Mouse (Mus musculus): Measurements from ENCODE around the gene 1700008O03Rik. TPM values are rescaled to one million over a fixed set of nuclear protein-coding genes. Genes with fewer than 3 reads are reported as not detected.
A peak's percentile ranks its signal among the peaks of the same experiment; 100 is the strongest.

1700008O03Rik gene
- polyA plus RNA-seq, 1 experiment, result not detected

GRCm38 (mm10) chr7:44359908-44360672, 25.5 kb downstream of the 1700008O03Rik start:
- TF ChIP-seq FLI1 (IDR thresholded peaks at IDR 0.05; ENCODE audit: low read length) (no peak), GATA1 (IDR thresholded peaks at IDR 0.05; ENCODE audit: borderline replicate concordance, low read length) (no peak)

GRCm38 (mm10) chr7:44358886-44359654, 26.6 kb downstream of the 1700008O03Rik start:
- no peak for TF ChIP-seq GATA1 (IDR thresholded peaks at IDR 0.05; ENCODE audit: borderline replicate concordance, low read length)
- TF ChIP-seq FLI1 (IDR thresholded peaks at IDR 0.05; ENCODE audit: low read length), result no peak
- no peaks in the 10 kb centered on the region for H3K36me3 ChIP-seq (replicated peaks; ENCODE audit: low read length)
- H3K4me3 ChIP-seq (replicated peaks), result peak overlapping the region; percentile 50
- H3K9me3 ChIP-seq, result peaks cover 7% of the 10 kb centered on the region
- H3K27me3 ChIP-seq (replicated peaks), result peaks cover 86% of the 10 kb centered on the region
- peaks cover 38% of the 10 kb centered on the region for H3K4me1 ChIP-seq

More at GRCm38 (mm10) chr7:44359908-44360672, 25.5 kb downstream of the 1700008O03Rik start:
- peaks cover 38% of the 10 kb centered on the region for H3K4me1 ChIP-seq
- H3K27me3 ChIP-seq (replicated peaks), result peaks cover 84% of the 10 kb centered on the region
- H3K4me3 ChIP-seq (replicated peaks), result peak overlapping the region; percentile 94
- peaks cover 7% of the 10 kb centered on the region for H3K9me3 ChIP-seq
- no peaks in the 10 kb centered on the region for H3K36me3 ChIP-seq (replicated peaks; ENCODE audit: low read length)

DNA sequence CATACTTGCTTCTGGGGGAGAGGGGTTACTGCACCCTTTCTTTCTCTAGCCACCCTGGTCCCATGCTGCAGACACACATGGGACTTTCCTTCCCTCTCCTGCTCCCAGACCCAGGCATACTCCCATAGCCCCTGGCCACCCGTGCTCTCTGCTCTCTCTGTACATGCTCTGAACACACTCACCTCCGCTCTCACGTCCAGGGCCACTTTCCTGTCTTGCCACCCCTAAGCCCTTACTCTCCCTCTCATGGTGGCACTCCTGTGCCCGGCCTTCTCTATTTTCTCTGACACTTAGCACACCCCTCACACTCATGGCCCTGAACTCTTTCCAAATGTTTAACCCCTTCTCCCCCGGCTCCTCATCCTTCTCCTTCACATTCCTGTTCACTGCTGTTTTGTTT, 27.6 kb downstream of the 1700008O03Rik start:
- no peak for TF ChIP-seq FLI1 (IDR thresholded peaks at IDR 0.05; ENCODE audit: low read length)
- no peak for TF ChIP-seq GATA1 (IDR thresholded peaks at IDR 0.05; ENCODE audit: borderline replicate concordance, low read length)
- Histone ChIP-seq H3K4me1 (peaks cover 44% of the 10 kb centered on the region), H3K36me3 (replicated peaks; ENCODE audit: low read length) (no peaks in the 10 kb centered on the region), H3K27me3 (replicated peaks) (peaks cover 90% of the 10 kb centered on the region), H3K4me3 (replicated peaks) (no peak overlapping the region), H3K9me3 (peaks cover 3% of the 10 kb centered on the region; the same call in 1 of the 2 replicates)

DNA sequence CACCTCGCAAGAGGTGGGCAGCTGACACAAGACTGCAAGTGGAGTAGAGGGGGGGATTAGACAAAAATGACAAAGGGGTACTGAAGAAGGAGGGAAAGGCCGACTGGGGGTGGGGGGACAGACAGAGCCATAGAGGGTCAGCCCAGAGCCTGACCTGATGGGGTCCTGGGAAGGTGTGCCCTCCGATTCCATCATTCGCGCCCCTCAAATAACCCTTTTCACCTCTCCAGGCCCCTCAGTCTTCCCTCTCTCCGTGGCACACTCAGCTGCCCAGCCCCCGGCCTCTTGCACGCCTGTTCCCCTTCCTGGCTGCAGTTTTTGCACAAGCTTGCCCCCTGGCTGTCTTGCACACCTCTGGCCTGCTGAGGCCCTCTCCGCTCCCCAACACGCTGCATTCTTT, 28.1 kb downstream of the 1700008O03Rik start:
- Histone ChIP-seq H3K36me3 (replicated peaks; ENCODE audit: low read length) (no peaks in the 10 kb centered on the region), H3K27me3 (replicated peaks) (peaks cover 90% of the 10 kb centered on the region), H3K9me3 (peaks cover 3% of the 10 kb centered on the region; the same call in 1 of the 2 replicates), H3K4me1 (peaks cover 44% of the 10 kb centered on the region), H3K4me3 (replicated peaks) (no peak overlapping the region)
- TF ChIP-seq GATA1 (IDR thresholded peaks at IDR 0.05; ENCODE audit: borderline replicate concordance, low read length) (no peak), FLI1 (IDR thresholded peaks at IDR 0.05; ENCODE audit: low read length) (no peak)

- Histone ChIP-seq H3K9me3 (peaks cover 3% of the 10 kb centered on the region; the same call in 1 of the 2 replicates), H3K4me3 (replicated peaks) (no peak overlapping the region), H3K27me3 (replicated peaks) (peaks cover 90% of the 10 kb centered on the region), H3K36me3 (replicated peaks; ENCODE audit: low read length) (no peaks in the 10 kb centered on the region), H3K4me1 (peaks cover 50% of the 10 kb centered on the region)
- TF ChIP-seq GATA1 (IDR thresholded peaks at IDR 0.05; ENCODE audit: borderline replicate concordance, low read length) (no peak), FLI1 (IDR thresholded peaks at IDR 0.05; ENCODE audit: low read length) (no peak)
Observed at GRCm38 (mm10) chr7:44356590-44357481, 28.8 kb downstream of the 1700008O03Rik start.

DNA sequence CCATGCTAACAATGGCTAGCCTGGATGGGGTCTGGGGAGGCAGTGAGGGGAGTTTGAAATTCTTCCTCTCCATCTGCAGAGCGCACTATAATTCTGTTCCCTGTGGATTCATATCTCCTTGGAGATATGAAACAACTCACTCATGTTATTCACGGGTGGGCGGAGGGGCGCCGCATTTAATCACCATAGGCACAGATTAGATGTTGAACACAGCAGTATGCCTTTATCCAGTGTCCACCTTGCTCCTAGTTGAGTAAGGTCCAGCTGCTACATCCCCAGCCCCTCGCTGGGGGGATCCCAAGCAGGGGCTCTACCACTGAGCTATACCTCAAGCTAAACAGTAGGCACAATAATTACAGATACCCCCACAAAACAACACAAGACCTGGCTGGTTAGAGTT, 30.2 kb downstream of the 1700008O03Rik start:
- H3K4me1 ChIP-seq, result peaks cover 58% of the 10 kb centered on the region
- H3K27me3 ChIP-seq (replicated peaks), result peaks cover 94% of the 10 kb centered on the region
- no peaks in the 10 kb centered on the region for H3K9me3 ChIP-seq
- no peak overlapping the region for H3K4me3 ChIP-seq (replicated peaks)
- TF ChIP-seq FLI1 (IDR thresholded peaks at IDR 0.05; ENCODE audit: low read length), result no peak
- no peak for TF ChIP-seq GATA1 (IDR thresholded peaks at IDR 0.05; ENCODE audit: borderline replicate concordance, low read length)
- H3K36me3 ChIP-seq (replicated peaks; ENCODE audit: low read length), result no peaks in the 10 kb centered on the region

DNA sequence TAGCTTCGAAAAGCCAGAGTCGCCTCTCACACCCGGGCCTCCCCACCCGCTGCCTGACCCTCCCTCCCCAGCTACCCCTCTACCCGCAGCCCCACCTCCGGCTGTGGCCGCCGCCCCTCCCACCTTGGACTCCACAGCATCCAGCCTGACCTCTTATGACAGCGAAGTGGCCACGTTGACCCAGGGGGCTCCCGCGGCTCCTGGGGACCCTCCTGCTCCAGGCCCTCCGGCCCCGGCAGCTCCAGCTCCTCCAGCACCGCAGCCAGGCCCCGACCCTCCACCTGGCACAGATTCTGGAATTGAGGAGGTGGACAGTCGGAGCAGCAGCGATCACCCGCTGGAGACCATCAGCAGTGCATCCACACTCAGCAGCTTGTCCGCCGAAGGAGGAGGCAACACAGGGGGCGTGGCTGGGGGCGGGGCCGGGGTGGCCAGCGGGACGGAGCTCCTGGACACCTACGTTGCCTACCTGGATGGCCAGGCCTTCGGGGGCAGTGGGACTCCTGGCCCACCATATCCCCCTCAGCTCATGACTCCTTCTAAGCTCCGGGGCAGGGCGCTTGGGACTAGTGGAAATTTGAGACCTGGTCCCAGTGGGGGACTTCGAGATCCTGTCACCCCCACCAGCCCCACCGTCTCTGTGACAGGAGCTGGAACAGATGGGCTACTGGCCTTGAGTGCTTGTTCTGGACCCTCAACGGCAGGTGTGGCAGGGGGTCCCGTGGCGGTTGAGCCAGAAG, 31.8 kb downstream of the 1700008O03Rik start:
- no peak overlapping the region for H3K4me3 ChIP-seq (replicated peaks)
- no peaks in the 10 kb centered on the region for H3K9me3 ChIP-seq
- peaks cover 97% of the 10 kb centered on the region for H3K27me3 ChIP-seq (replicated peaks)
- no peak for TF ChIP-seq FLI1 (IDR thresholded peaks at IDR 0.05; ENCODE audit: low read length)
- no peak for TF ChIP-seq GATA1 (IDR thresholded peaks at IDR 0.05; ENCODE audit: borderline replicate concordance, low read length)
- H3K36me3 ChIP-seq (replicated peaks; ENCODE audit: low read length), result no peaks in the 10 kb centered on the region
- H3K4me1 ChIP-seq, result peaks cover 51% of the 10 kb centered on the region

DNA sequence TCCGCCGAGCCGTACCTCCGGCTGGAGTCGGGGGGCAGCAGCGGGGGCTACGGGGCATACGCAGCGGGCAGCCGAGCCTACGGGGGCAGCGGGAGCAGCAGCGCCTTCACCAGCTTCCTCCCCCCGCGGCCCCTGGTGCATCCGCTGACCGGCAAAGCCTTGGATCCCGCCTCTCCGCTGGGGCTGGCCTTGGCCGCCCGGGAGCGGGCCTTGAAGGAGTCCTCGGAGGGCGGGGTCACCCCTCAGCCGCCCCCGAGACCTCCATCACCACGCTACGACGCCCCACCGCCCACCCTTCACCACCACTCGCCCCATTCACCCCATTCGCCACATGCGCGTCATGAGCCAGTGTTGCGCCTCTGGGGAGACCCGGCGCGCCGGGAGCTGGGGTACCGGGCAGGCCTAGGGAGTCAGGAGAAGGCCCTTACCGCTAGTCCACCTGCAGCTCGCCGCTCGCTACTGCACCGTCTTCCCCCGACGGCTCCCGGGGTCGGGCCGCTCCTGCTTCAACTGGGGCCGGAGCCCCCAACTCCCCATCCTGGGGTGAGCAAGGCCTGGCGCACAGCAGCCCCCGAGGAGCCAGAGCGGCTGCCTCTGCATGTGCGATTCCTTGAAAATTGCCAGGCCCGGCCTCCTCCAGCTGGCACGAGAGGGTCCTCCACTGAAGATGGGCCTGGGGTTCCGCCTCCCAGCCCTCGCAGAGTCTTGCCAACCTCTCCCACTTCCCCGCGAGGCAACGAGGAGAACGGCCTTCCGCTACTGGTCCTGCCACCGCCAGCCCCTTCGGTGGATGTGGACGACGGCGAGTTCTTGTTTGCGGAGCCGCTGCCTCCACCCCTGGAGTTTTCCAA, 32.6 kb downstream of the 1700008O03Rik start:
- Histone ChIP-seq H3K9me3 (no peaks in the 10 kb centered on the region), H3K4me3 (replicated peaks) (no peak overlapping the region), H3K36me3 (replicated peaks; ENCODE audit: low read length) (no peaks in the 10 kb centered on the region), H3K27me3 (replicated peaks) (peaks cover 99% of the 10 kb centered on the region), H3K4me1 (peaks cover 49% of the 10 kb centered on the region)
- no peak for TF ChIP-seq FLI1 (IDR thresholded peaks at IDR 0.05; ENCODE audit: low read length)
- TF ChIP-seq GATA1 (IDR thresholded peaks at IDR 0.05; ENCODE audit: borderline replicate concordance, low read length), result no peak

All from megakaryocyte, embryonic 14.5 days (primary cell).